Mouse (Mus musculus) hindbrain, embryonic 10.5 days (tissue): Measurements from ENCODE around the gene Specc1l. TPM values are rescaled to one million over a fixed set of nuclear protein-coding genes. Genes with fewer than 3 reads are reported as not detected.
A peak's percentile ranks its signal among the peaks of the same experiment; 100 is the strongest.

Experiments
- DNase-seq: peaks from one replicate; pipeline ENCODE4 v3.0.0-alpha.2; 2017; ENCODE audit warnings: low spot score
- H3K27ac ChIP-seq: fragments of 300-500 bp; sonication (generic); 2 replicates; pipeline ENCODE4 v1.5.1; 2016; ENCODE audit warnings: mild to moderate bottlenecking, moderate library complexity
- H3K27me3 ChIP-seq: fragments of 300-500 bp; sonication (generic); 2 replicates; pipeline ENCODE4 v1.6.1; 2016; ENCODE audit warnings: mild to moderate bottlenecking; ENCODE audit not compliant: poor library complexity, insufficient read depth, severe bottlenecking
- H3K36me3 ChIP-seq: fragments of 300-500 bp; sonication (generic); 2 replicates; pipeline ENCODE4 v1.6.1; 2016; ENCODE audit warnings: mild to moderate bottlenecking, moderate library complexity
- H3K4me1 ChIP-seq: fragments of 300-500 bp; sonication (generic); replicated peaks from 2 replicates; pipeline ENCODE4 v1.6.1; 2016; ENCODE audit warnings: mild to moderate bottlenecking
- H3K4me3 ChIP-seq: fragments of 300-500 bp; sonication (generic); 2 replicates; pipeline ENCODE4 v1.5.1; 2016; ENCODE audit warnings: mild to moderate bottlenecking, moderate library complexity
- H3K9me3 ChIP-seq: fragments of 300-500 bp; sonication (generic); 2 replicates; pipeline ENCODE4 v1.6.1; 2016; ENCODE audit warnings: mild to moderate bottlenecking, moderate library complexity
- WGBS: fragments of 180-500 bp; shearing (Covaris S2); methylation state at CpG from one replicate; pipeline ENCODE4 v1.1.7; 2016; 5-methylcytosine and 5-hydroxymethylcytosine counted together
- polyA plus RNA-seq: library from polyadenylated mRNA; unstranded; fragments of >200 nt; fragmentation: Nextera tagmentation; extraction: Ambion mirVana; gene quantifications from 2 replicates; pipeline ENCODE4 v1.2.1, GENCODE M21; 2016

The Specc1l gene
- polyA plus RNA-seq, 1 experiment from 2014 or later, result 38.5 TPM

- Histone ChIP-seq H3K4me1 (no peaks in the 10 kb centered on the region), H3K27ac (no peak overlapping the region), H3K9me3 (no peaks in the 10 kb centered on the region), H3K4me3 (no peak overlapping the region), H3K27me3 (no peaks in the 10 kb centered on the region), H3K36me3 (peaks cover 58% of the 10 kb centered on the region)
- DNase-seq, result no peak
- WGBS, result 71% methylated on average over 1 of the region's 1 CpGs
These were observed 20.0 kb downstream of the Specc1l start for GRCm38 (mm10) chr10:75231876-75232275.

GRCm38 (mm10) chr10:75232612-75233155, 20.8 kb downstream of the Specc1l start:
- WGBS, result 97% methylated on average over 4 of the region's 4 CpGs
- DNase-seq, result no peak

GRCm38 (mm10) chr10:75233489-75233888, 21.6 kb downstream of the Specc1l start:
- Histone ChIP-seq H3K27ac (no peak overlapping the region), H3K36me3 (peaks cover 64% of the 10 kb centered on the region), H3K4me3 (no peak overlapping the region), H3K4me1 (no peaks in the 10 kb centered on the region), H3K27me3 (no peaks in the 10 kb centered on the region), H3K9me3 (no peaks in the 10 kb centered on the region)
- DNase-seq, result no peak
- 84% methylated on average over 2 of the region's 2 CpGs for WGBS

More at GRCm38 (mm10) chr10:75232612-75233155, 20.8 kb downstream of the Specc1l start:
- Histone ChIP-seq H3K27ac (no peak overlapping the region), H3K36me3 (peaks cover 62% of the 10 kb centered on the region), H3K9me3 (no peaks in the 10 kb centered on the region), H3K4me3 (no peak overlapping the region), H3K4me1 (no peaks in the 10 kb centered on the region), H3K27me3 (no peaks in the 10 kb centered on the region)

GRCm38 (mm10) chr10:75235726-75236125, 23.9 kb downstream of the Specc1l start:
- 71% methylated on average over 2 of the region's 2 CpGs for WGBS
- no peak for DNase-seq
- no peaks in the 10 kb centered on the region for H3K27me3 ChIP-seq
- H3K36me3 ChIP-seq, result peaks cover 76% of the 10 kb centered on the region
- no peaks in the 10 kb centered on the region for H3K4me1 ChIP-seq
- H3K9me3 ChIP-seq, result no peaks in the 10 kb centered on the region
- no peak overlapping the region for H3K4me3 ChIP-seq
- H3K27ac ChIP-seq, result no peak overlapping the region

GRCm38 (mm10) chr10:75236156-75236555, 24.3 kb downstream of the Specc1l start:
- Histone ChIP-seq H3K4me3 (no peak overlapping the region), H3K4me1 (no peaks in the 10 kb centered on the region), H3K27me3 (no peaks in the 10 kb centered on the region), H3K9me3 (no peaks in the 10 kb centered on the region), H3K36me3 (peaks cover 76% of the 10 kb centered on the region), H3K27ac (no peak overlapping the region)
- WGBS, result 93% methylated on average over 3 of the region's 3 CpGs
- DNase-seq, result no peak

GRCm38 (mm10) chr10:75237166-75237565, 25.3 kb downstream of the Specc1l start:
- 91% methylated on average over 2 of the region's 2 CpGs for WGBS
- H3K36me3 ChIP-seq, result peaks cover 76% of the 10 kb centered on the region
- no peaks in the 10 kb centered on the region for H3K27me3 ChIP-seq
- no peaks in the 10 kb centered on the region for H3K9me3 ChIP-seq
- H3K4me3 ChIP-seq, result no peak overlapping the region
- no peak for DNase-seq
- H3K4me1 ChIP-seq, result no peaks in the 10 kb centered on the region
- no peak overlapping the region for H3K27ac ChIP-seq

GRCm38 (mm10) chr10:75240583-75241250, 28.8 kb downstream of the Specc1l start:
- Histone ChIP-seq H3K36me3 (peaks cover 88% of the 10 kb centered on the region), H3K4me1 (no peaks in the 10 kb centered on the region), H3K27ac (no peak overlapping the region), H3K27me3 (no peaks in the 10 kb centered on the region), H3K4me3 (no peak overlapping the region), H3K9me3 (no peaks in the 10 kb centered on the region)
- WGBS, result 80% methylated on average over 8 of the region's 8 CpGs
- DNase-seq, result no peak

- H3K9me3 ChIP-seq, result no peaks in the 10 kb centered on the region
- H3K27me3 ChIP-seq, result no peaks in the 10 kb centered on the region
- H3K4me1 ChIP-seq, result no peaks in the 10 kb centered on the region
- no peak for DNase-seq
- WGBS, result 96% methylated on average over 13 of the region's 13 CpGs
- no peak overlapping the region for H3K4me3 ChIP-seq
- H3K36me3 ChIP-seq, result peaks cover 91% of the 10 kb centered on the region
- H3K27ac ChIP-seq, result no peak overlapping the region
These were observed 33.9 kb downstream of the Specc1l start for GRCm38 (mm10) chr10:75245806-75246205.

GRCm38 (mm10) chr10:75246331-75246730, 34.5 kb downstream of the Specc1l start:
- Histone ChIP-seq H3K36me3 (peaks cover 88% of the 10 kb centered on the region), H3K9me3 (no peaks in the 10 kb centered on the region), H3K27me3 (no peaks in the 10 kb centered on the region), H3K27ac (no peak overlapping the region), H3K4me1 (no peaks in the 10 kb centered on the region), H3K4me3 (no peak overlapping the region)
- WGBS, result 97% methylated on average over 10 of the region's 10 CpGs
- DNase-seq, result no peak

- H3K27ac ChIP-seq, result no peak overlapping the region
These were observed 39.1 kb downstream of the Specc1l start for GRCm38 (mm10) chr10:75251011-75251410.

GRCm38 (mm10) chr10:75252301-75253022, 40.6 kb downstream of the Specc1l start:
- no peaks in the 10 kb centered on the region for H3K27me3 ChIP-seq
- DNase-seq, result peak; percentile 5
- H3K4me3 ChIP-seq, result no peak overlapping the region
- no peaks in the 10 kb centered on the region for H3K9me3 ChIP-seq
- peaks cover 51% of the 10 kb centered on the region for H3K36me3 ChIP-seq
- 81% methylated on average over 13 of the region's 13 CpGs for WGBS
- no peak overlapping the region for H3K27ac ChIP-seq
- H3K4me1 ChIP-seq, result no peaks in the 10 kb centered on the region

More at GRCm38 (mm10) chr10:75251011-75251410, 39.1 kb downstream of the Specc1l start:
- Histone ChIP-seq H3K4me3 (no peak overlapping the region), H3K27me3 (no peaks in the 10 kb centered on the region), H3K36me3 (peaks cover 61% of the 10 kb centered on the region), H3K4me1 (no peaks in the 10 kb centered on the region), H3K9me3 (no peaks in the 10 kb centered on the region)
- DNase-seq, result no peak
- 71% methylated on average over 2 of the region's 2 CpGs for WGBS

GRCm38 (mm10) chr10:75255091-75255490, 43.2 kb downstream of the Specc1l start:
- Histone ChIP-seq H3K36me3 (peaks cover 51% of the 10 kb centered on the region), H3K27me3 (no peaks in the 10 kb centered on the region), H3K4me3 (no peak overlapping the region), H3K4me1 (no peaks in the 10 kb centered on the region), H3K27ac (no peak overlapping the region), H3K9me3 (no peaks in the 10 kb centered on the region)
- WGBS, result 74% methylated on average over 2 of the region's 2 CpGs
- DNase-seq, result no peak

- Histone ChIP-seq H3K4me1 (no peaks in the 10 kb centered on the region), H3K36me3 (peaks cover 66% of the 10 kb centered on the region), H3K27me3 (no peaks in the 10 kb centered on the region), H3K27ac (no peak overlapping the region), H3K9me3 (no peaks in the 10 kb centered on the region), H3K4me3 (no peak overlapping the region)
- WGBS, result 90% methylated on average over 3 of the region's 3 CpGs
- DNase-seq, result no peak
These were observed 45.5 kb downstream of the Specc1l start for GRCm38 (mm10) chr10:75257401-75257800.
